Mouse (Mus musculus): ENCODE data around the gene Acaca.

GRCm38 (mm10) chr11:84347766-84348165 is 218.3 kb downstream of the Acaca start:
- TF ChIP-seq GATA1 (IDR thresholded peaks at IDR 0.05; ENCODE audit: borderline replicate concordance, low read length) (no peak), FLI1 (IDR thresholded peaks at IDR 0.05; ENCODE audit: low read length) (no peak)
